Mouse (Mus musculus) ES-E14 (cell line): ENCODE data around the gene Cfi.

Source experiments
- CHD2 ChIP-seq: IDR thresholded peaks from 2 replicates; pipeline ENCODE4 v1.6.1; 2014; ENCODE audit warnings: mild to moderate bottlenecking, low read depth, low read length, inconsistent platforms
- HCFC1 ChIP-seq: IDR thresholded peaks from 2 replicates; pipeline ENCODE4 v1.6.1; 2012; ENCODE audit warnings: low read length, inconsistent platforms, borderline replicate concordance; ENCODE audit not compliant: insufficient read depth
- ZC3H11A ChIP-seq: IDR thresholded peaks from 2 replicates; pipeline ENCODE4 v1.6.1; 2012; ENCODE audit warnings: low read depth, mild to moderate bottlenecking, inconsistent platforms, low read length, borderline replicate concordance
- ZNF384 ChIP-seq: IDR thresholded peaks from 2 replicates; pipeline ENCODE4 v1.6.1; 2012; ENCODE audit warnings: low read depth, low read length, inconsistent platforms

- TF ChIP-seq CHD2 (no peak), ZC3H11A (no peak), ZNF384 (no peak), HCFC1 (no peak)
These were observed 13.9 kb upstream of the Cfi start for GRCm38 (mm10) chr3:129821736-129822135.
